Mouse (Mus musculus): ENCODE measurements at regions not wholly inside any gene's neighbourhood (a gene's known extent, or its start where the extent isn't known, plus 50 kb on each side); places are given as distances from the start of the nearest gene placed in this dataset.

DNA sequence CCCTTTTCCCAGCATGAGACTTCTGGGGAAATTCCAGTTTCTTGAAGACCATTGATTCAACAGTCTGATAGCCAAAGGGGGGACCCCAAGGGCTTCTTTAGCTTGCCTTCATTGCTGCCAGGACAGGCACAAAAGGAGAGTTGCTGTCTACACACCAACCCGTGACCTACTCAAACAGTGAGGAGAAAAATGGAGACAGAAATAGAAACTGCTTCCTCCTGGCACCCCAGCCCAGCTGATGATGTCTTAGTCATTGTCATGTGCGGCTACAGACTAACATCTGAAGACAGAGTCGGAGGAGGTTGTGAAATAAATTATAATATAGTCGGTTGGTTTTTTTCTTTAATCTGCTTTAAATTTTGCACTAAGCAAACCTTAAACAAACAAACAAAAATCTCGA lies 243.2 kb upstream of the Jmjd1c start:
- TF ChIP-seq POLR2A (IDR thresholded peaks at IDR 0.05; ENCODE audit: low read depth, low read length) (no peak), CTCF (IDR thresholded peaks at IDR 0.05; ENCODE audit: borderline replicate concordance, insufficient read depth, low read length) (no peak)
